Mouse (Mus musculus) heart, postnatal 4 days (tissue): Measurements from ENCODE around the gene Cacna1b. TPM values are rescaled to one million over a fixed set of nuclear protein-coding genes. Genes with fewer than 3 reads are reported as not detected.

Source experiments
- total RNA-seq, 2 experiments: library from RNA; stranded (reverse); gene quantifications; 2 replicates each; pipeline ENCODE4 v1.2.3; 2021

The Cacna1b gene
- total RNA-seq, 2 experiments from 2014 or later, result 0.21 to 0.27 TPM

Other genes with a start within 250 kb of the Cacna1b start
- 10 to 100 TPM; 59.3 to 65.3 TPM for gene Ehmt1, start 156.5 kb upstream of the Cacna1b start, total RNA-seq
- gene Arrdc1, start 172.1 kb upstream of the Cacna1b start, total RNA-seq, result 10 to 100 TPM in 1 of 2 experiments, 1 to 10 TPM in 1; 9.6 to 10.9 TPM
- 10 to 100 TPM; 26.6 to 32.1 TPM for gene Zmynd19, start 186.6 kb upstream of the Cacna1b start, total RNA-seq
- 1 to 10 TPM; 8.6 to 8.8 TPM for gene Dph7, start 199.2 kb upstream of the Cacna1b start, total RNA-seq
- gene Mrpl41, start 211.9 kb upstream of the Cacna1b start, total RNA-seq, result 10 to 100 TPM; 78.3 to 79.7 TPM
- 10 to 100 TPM; 13.5 to 13.7 TPM for gene Pnpla7, start 212.9 kb upstream of the Cacna1b start, total RNA-seq